Mouse (Mus musculus) R1 (cell line): ENCODE data around the gene Ndst4.

ENCODE experiments used
- DNase-seq: peaks from one replicate; pipeline ENCODE4 v3.0.0-alpha.2; 2018; ENCODE audit warnings: low read depth, low spot score

Gene Ndst4

GRCm38 (mm10) chr3:125722953-125723352 is 319.1 kb downstream of the Ndst4 start:
- no peak for DNase-seq

GRCm38 (mm10) chr3:125734945-125735344 is 331.1 kb downstream of the Ndst4 start:
- DNase-seq: no peak

- no peak for DNase-seq
Measured at GRCm38 (mm10) chr3:125744468-125745141, 340.7 kb downstream of the Ndst4 start.

GRCm38 (mm10) chr3:125745142-125745496 is 341.2 kb downstream of the Ndst4 start:
- DNase-seq: no peak

- no peak for DNase-seq
Measured at GRCm38 (mm10) chr3:125746367-125746766, 342.5 kb downstream of the Ndst4 start.

- DNase-seq: no peak
Measured at GRCm38 (mm10) chr3:125756911-125757310, 353.0 kb downstream of the Ndst4 start.

- DNase-seq: no peak
Measured at GRCm38 (mm10) chr3:125760711-125761110, 356.8 kb downstream of the Ndst4 start.
